Mouse (Mus musculus): ENCODE data around the gene Podxl2. TPM values are rescaled to one million over a fixed set of nuclear protein-coding genes. Genes with fewer than 3 reads are reported as not detected.

The Podxl2 gene
- total RNA-seq, 2 experiments from 2014 or later = 60.1 to 62.8 TPM

GRCm38 (mm10) chr6:88890832-88891231, 16.0 kb upstream of the Podxl2 start:
- no peak for DNase-seq (ENCODE audit: low spot score in 2 of 2)

- no peak for DNase-seq (ENCODE audit: low spot score in 2 of 2)
These were observed 14.7 kb upstream of the Podxl2 start for GRCm38 (mm10) chr6:88889410-88890042.

GRCm38 (mm10) chr6:88886417-88886967, 11.6 kb upstream of the Podxl2 start:
- DNase-seq (ENCODE audit: low spot score in 2 of 2) = no peak

GRCm38 (mm10) chr6:88885644-88886416, 11.0 kb upstream of the Podxl2 start:
- no peak for DNase-seq (ENCODE audit: low spot score in 2 of 2)

GRCm38 (mm10) chr6:88884690-88885089, 9.8 kb upstream of the Podxl2 start:
- DNase-seq (ENCODE audit: low spot score in 2 of 2) = no peak

- no peak for DNase-seq (ENCODE audit: low spot score in 2 of 2)
These were observed 9.4 kb upstream of the Podxl2 start for GRCm38 (mm10) chr6:88884195-88884594.

- no peak for DNase-seq (ENCODE audit: low spot score in 2 of 2)
These were observed 6.5 kb upstream of the Podxl2 start for GRCm38 (mm10) chr6:88881334-88881733.

- no peak for DNase-seq (ENCODE audit: low spot score in 2 of 2)
These were observed 4.6 kb upstream of the Podxl2 start for GRCm38 (mm10) chr6:88879471-88879870.

GRCm38 (mm10) chr6:88873965-88874867, 628 bp downstream of the Podxl2 start:
- no peak for DNase-seq (ENCODE audit: low spot score in 2 of 2)

GRCm38 (mm10) chr6:88872811-88873210, 2.0 kb downstream of the Podxl2 start:
- DNase-seq (ENCODE audit: low spot score in 2 of 2) = no peak

- DNase-seq (ENCODE audit: low spot score in 2 of 2) = no peak
These were observed 3.3 kb downstream of the Podxl2 start for GRCm38 (mm10) chr6:88871546-88871945.

- DNase-seq (ENCODE audit: low spot score in 2 of 2) = no peak
These were observed 4.2 kb downstream of the Podxl2 start for GRCm38 (mm10) chr6:88870594-88870993.

- DNase-seq (ENCODE audit: low spot score in 2 of 2) = no peak
These were observed 5.4 kb downstream of the Podxl2 start for GRCm38 (mm10) chr6:88869459-88869858.

GRCm38 (mm10) chr6:88865704-88866103, 9.1 kb downstream of the Podxl2 start:
- no peak for DNase-seq (ENCODE audit: low spot score in 2 of 2)

GRCm38 (mm10) chr6:88860914-88861313, 13.9 kb downstream of the Podxl2 start:
- DNase-seq (ENCODE audit: low spot score in 2 of 2) = no peak

- no peak for DNase-seq (ENCODE audit: low spot score in 2 of 2)
These were observed 16.5 kb downstream of the Podxl2 start for GRCm38 (mm10) chr6:88858341-88858740.

GRCm38 (mm10) chr6:88857830-88858229, 17.0 kb downstream of the Podxl2 start:
- no peak for DNase-seq (ENCODE audit: low spot score in 2 of 2)

GRCm38 (mm10) chr6:88857249-88857648, 17.6 kb downstream of the Podxl2 start:
- no peak for DNase-seq (ENCODE audit: low spot score in 2 of 2)

- DNase-seq (ENCODE audit: low spot score in 2 of 2) = no peak
These were observed 19.2 kb downstream of the Podxl2 start for GRCm38 (mm10) chr6:88855636-88856035.

GRCm38 (mm10) chr6:88854509-88854908, 20.3 kb downstream of the Podxl2 start:
- DNase-seq (ENCODE audit: low spot score in 2 of 2) = no peak

- DNase-seq (ENCODE audit: low spot score in 2 of 2) = no peak
These were observed 24.8 kb downstream of the Podxl2 start for GRCm38 (mm10) chr6:88850034-88850433.
